Mouse (Mus musculus): Measurements from ENCODE around the gene Ccdc78. TPM values are rescaled to one million over a fixed set of nuclear protein-coding genes. Genes with fewer than 3 reads are reported as not detected.

Ccdc78 gene
- total and polyA plus RNA-seq, 3 experiments = 0.08 to 0.85 TPM; not detected in 1

GRCm38 (mm10) chr17:25835301-25835700 lies 48.9 kb downstream of the Ccdc78 start:
- H3K9me3 ChIP-seq (replicated peaks; ENCODE audit: insufficient read depth, low read length) = no peaks in the 10 kb centered on the region
- no peak overlapping the region for H3K9ac ChIP-seq (ENCODE audit: control insufficient read depth, low read depth, low read length, poor library complexity, severe bottlenecking)
- peaks cover 40% of the 10 kb centered on the region for H3K79me2 ChIP-seq (ENCODE audit: control insufficient read depth, insufficient read depth, low read length, poor library complexity)
- no peaks in the 10 kb centered on the region for H3K27me3 ChIP-seq (ENCODE audit: control insufficient read depth in 1 of 2, insufficient read depth in 2 of 2, low read length in 2 of 2)
- H3K4me3 ChIP-seq (ENCODE audit: control insufficient read depth in 1 of 2, insufficient read depth in 1 of 2, low read depth in 2 of 2, low read length in 2 of 2) = no peak overlapping the region
- no peak for DNase-seq (ENCODE audit: low read depth, low spot score)
- H3K4me1 ChIP-seq (ENCODE audit: control insufficient read depth in 1 of 2, insufficient read depth in 2 of 2, low read length in 2 of 2) = peaks cover 2 to 21% of the 10 kb centered on the region in 2 experiments; a peak in 3 of 4 replicates
- peaks cover 0 to 6% of the 10 kb centered on the region in 2 experiments; a peak in 2 of 4 replicates for H3K36me3 ChIP-seq (ENCODE audit: control insufficient read depth in 1 of 2, insufficient read depth in 2 of 2, low read length in 2 of 2)
- no peak overlapping the region for H3K27ac ChIP-seq (ENCODE audit: control insufficient read depth, low read depth, low read length)
- TF ChIP-seq NRF1 (IDR thresholded peaks at IDR 0.05; ENCODE audit: insufficient read depth, low read depth, low read length, poor library complexity, severe bottlenecking) = no peak
- no peak for TF ChIP-seq MYC (IDR thresholded peaks at IDR 0.05; ENCODE audit: low read depth, low read length)
- no peak for TF ChIP-seq EP300 (IDR thresholded peaks at IDR 0.05; ENCODE audit: low read depth in 1 of 2, low read length in 2 of 2)
- no peak for TF ChIP-seq POLR2AphosphoS2 (IDR thresholded peaks at IDR 0.05; ENCODE audit: low read length)
- no peak for TF ChIP-seq BHLHE40 (IDR thresholded peaks at IDR 0.05; ENCODE audit: borderline replicate concordance, low read depth, low read length)
- no peak for TF ChIP-seq ELF1 (IDR thresholded peaks at IDR 0.05; ENCODE audit: low read depth, low read length)
- no peak for TF ChIP-seq TAL1 (IDR thresholded peaks at IDR 0.05; ENCODE audit: low read length)
- no peak for TF ChIP-seq ETS1 (IDR thresholded peaks at IDR 0.05; ENCODE audit: low read depth, low read length)
- TF ChIP-seq UBTF (IDR thresholded peaks at IDR 0.05; ENCODE audit: borderline replicate concordance, insufficient read depth, low read depth, low read length) = no peak
- no peak for TF ChIP-seq ZC3H11A (IDR thresholded peaks at IDR 0.05; ENCODE audit: low read depth, low read length)
- TF ChIP-seq SIN3A (IDR thresholded peaks at IDR 0.05; ENCODE audit: low read length) = no peak
- no peak for TF ChIP-seq CTCF (IDR thresholded peaks at IDR 0.05 in 2 of 3, conservative IDR thresholded peaks at IDR 0.05 in 1 of 3; ENCODE audit: control insufficient read depth in 1 of 3, insufficient read depth in 1 of 3, low read depth in 2 of 3, low read length in 3 of 3, poor library complexity in 1 of 3, severe bottlenecking in 1 of 3)

GRCm38 (mm10) chr17:25835816-25836215 lies 49.4 kb downstream of the Ccdc78 start:
- Histone ChIP-seq H3K9ac (ENCODE audit: control insufficient read depth, low read depth, low read length, poor library complexity, severe bottlenecking) (no peak overlapping the region), H3K4me1 (ENCODE audit: control insufficient read depth in 1 of 2, insufficient read depth in 2 of 2, low read length in 2 of 2) (peaks cover 2 to 18% of the 10 kb centered on the region in 2 experiments; a peak in 3 of 4 replicates), H3K27ac (ENCODE audit: control insufficient read depth, low read depth, low read length) (no peak overlapping the region), H3K36me3 (ENCODE audit: control insufficient read depth in 1 of 2, insufficient read depth in 2 of 2, low read length in 2 of 2) (peaks cover 0 to 6% of the 10 kb centered on the region in 2 experiments; a peak in 2 of 4 replicates), H3K9me3 (replicated peaks; ENCODE audit: insufficient read depth, low read length) (no peaks in the 10 kb centered on the region), H3K4me3 (ENCODE audit: control insufficient read depth in 1 of 2, insufficient read depth in 1 of 2, low read depth in 2 of 2, low read length in 2 of 2) (no peak overlapping the region), H3K79me2 (ENCODE audit: control insufficient read depth, insufficient read depth, low read length, poor library complexity) (peaks cover 36% of the 10 kb centered on the region), H3K27me3 (ENCODE audit: control insufficient read depth in 1 of 2, insufficient read depth in 2 of 2, low read length in 2 of 2) (no peaks in the 10 kb centered on the region)
- TF ChIP-seq TBP (IDR thresholded peaks at IDR 0.05; ENCODE audit: low read depth, low read length) (no peak), E2F4 (IDR thresholded peaks at IDR 0.05; ENCODE audit: borderline replicate concordance, low read depth, low read length) (no peak), RAD21 (IDR thresholded peaks at IDR 0.05; ENCODE audit: low read depth, low read length) (no peak)
- DNase-seq (ENCODE audit: low read depth, low spot score) = no peak

All from MEL (cell line).